Mouse (Mus musculus) kidney, embryonic 15.5 days (tissue): ENCODE results near the gene Tmem59. TPM values are rescaled to one million over a fixed set of nuclear protein-coding genes. Genes with fewer than 3 reads are reported as not detected.

ENCODE experiments used
- ATAC-seq: fragments of 200-750 bp; cut with Nextera tagmentation; replicated peaks from 2 replicates; pipeline ENCODE4 v1.8.0; 2017; ENCODE audit warnings: moderate TSS enrichment; ENCODE audit not compliant: low FRiP score
- H3K27ac ChIP-seq: fragments of 300-500 bp; sonication (generic); 2 replicates; pipeline ENCODE4 v1.5.1; 2015; ENCODE audit warnings: mild to moderate bottlenecking, inconsistent platforms
- H3K27me3 ChIP-seq: fragments of 300-500 bp; sonication (generic); 2 replicates; pipeline ENCODE4 v1.6.1; 2015; ENCODE audit warnings: inconsistent platforms
- H3K36me3 ChIP-seq: fragments of 300-500 bp; sonication (generic); 2 replicates; pipeline ENCODE4 v1.6.1; 2015; ENCODE audit warnings: inconsistent platforms
- H3K4me1 ChIP-seq: fragments of 300-500 bp; sonication (generic); 2 replicates; pipeline ENCODE4 v1.6.1; 2015; ENCODE audit warnings: inconsistent platforms
- H3K4me2 ChIP-seq: fragments of 300-500 bp; sonication (generic); 2 replicates; pipeline ENCODE4 v1.6.1; 2015; ENCODE audit warnings: moderate library complexity, mild to moderate bottlenecking, inconsistent platforms
- H3K4me3 ChIP-seq: fragments of 300-500 bp; sonication (generic); replicated peaks from 2 replicates; pipeline ENCODE4 v1.5.1; 2015; ENCODE audit warnings: mild to moderate bottlenecking, inconsistent platforms
- H3K9ac ChIP-seq: fragments of 300-500 bp; sonication (generic); 2 replicates; pipeline ENCODE4 v1.6.1; 2015; ENCODE audit warnings: mild to moderate bottlenecking, inconsistent platforms
- H3K9me3 ChIP-seq: fragments of 300-500 bp; sonication (generic); replicated peaks from 2 replicates; pipeline ENCODE4 v1.6.1; 2016; ENCODE audit warnings: inconsistent platforms
- WGBS: fragments of 180-500 bp; shearing (Covaris S2); methylation state at CpG from one replicate; pipeline ENCODE4 v1.1.7; 2015; ENCODE audit warnings: mixed read lengths; 5-methylcytosine and 5-hydroxymethylcytosine counted together
- polyA plus RNA-seq: library from polyadenylated mRNA; unstranded; fragments of >200 nt; fragmentation: Nextera tagmentation; extraction: Ambion mirVana; gene quantifications from 2 replicates; pipeline ENCODE4 v1.2.1, GENCODE M21; 2015

The Tmem59 gene
- polyA plus RNA-seq, 1 experiment from 2014 or later = 455 TPM

DNA sequence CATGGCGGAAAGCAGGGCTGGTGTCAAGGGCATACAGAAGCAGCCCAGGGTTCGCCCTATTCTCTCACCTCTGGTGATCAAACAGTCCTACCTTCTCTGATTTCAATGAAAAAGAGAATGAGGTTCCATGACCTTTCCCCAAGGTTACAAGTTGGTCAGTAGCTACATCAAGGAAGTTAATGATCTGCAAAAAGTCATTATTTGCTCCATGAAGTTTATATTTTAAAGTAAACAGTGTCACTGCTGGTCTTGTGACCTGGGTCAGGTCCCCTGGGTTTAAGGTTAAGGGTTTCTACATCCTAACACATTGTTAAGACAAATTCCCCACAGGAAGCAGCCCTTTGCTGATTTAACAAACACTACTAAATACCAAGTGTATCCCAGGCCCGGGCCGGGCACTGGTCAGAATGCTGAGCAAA is 21.2 kb upstream of the Tmem59 start:
- Histone ChIP-seq H3K9me3 (no peaks in the 10 kb centered on the region), H3K36me3 (peaks cover 27% of the 10 kb centered on the region), H3K4me2 (no peak overlapping the region), H3K4me3 (no peak overlapping the region), H3K4me1 (peaks cover 26% of the 10 kb centered on the region), H3K27me3 (no peaks in the 10 kb centered on the region), H3K9ac (no peak overlapping the region), H3K27ac (peak overlapping the region; percentile 43; the same call in 1 of the 2 replicates)
- WGBS = 31% methylated on average over 4 of the region's 4 CpGs
- ATAC-seq = peak; percentile 73

DNA sequence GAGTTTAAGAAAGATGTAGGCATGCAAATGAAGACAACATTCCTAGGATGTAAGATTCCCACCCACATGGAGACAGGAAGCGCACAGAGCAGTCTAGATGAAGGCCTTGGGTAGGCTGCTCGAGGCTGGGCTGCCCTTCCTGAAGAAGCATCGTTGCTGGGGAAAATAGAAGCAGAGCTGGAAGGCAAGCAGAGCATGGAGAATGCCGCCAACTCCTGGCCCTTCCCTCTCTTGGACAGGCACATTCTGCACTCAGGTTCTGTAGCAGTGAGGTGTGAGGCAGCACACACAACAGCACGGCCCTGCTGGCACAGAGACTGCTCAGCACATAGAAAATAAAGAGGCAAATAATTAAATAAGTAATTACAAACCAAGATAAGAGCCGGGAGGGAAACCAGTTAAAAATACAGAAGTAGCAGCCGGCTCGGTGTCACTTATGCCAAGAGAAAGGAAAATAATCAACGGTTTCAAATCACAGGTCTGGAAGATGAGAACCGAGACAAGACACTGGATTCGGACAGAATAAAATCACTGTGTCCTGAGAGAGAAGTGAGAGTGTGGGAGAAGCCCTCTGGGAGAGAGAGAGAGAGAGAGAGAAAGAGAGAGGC is 18.9 kb upstream of the Tmem59 start:
- H3K9me3 ChIP-seq = no peaks in the 10 kb centered on the region
- no peaks in the 10 kb centered on the region for H3K27me3 ChIP-seq
- no peak overlapping the region for H3K4me3 ChIP-seq
- 0 out of 2 replicates have a peak overlapping the region, but pooled peaks have one; percentile 20 for H3K27ac ChIP-seq
- no peak for ATAC-seq
- WGBS = 62% methylated on average over 11 of the region's 11 CpGs
- H3K36me3 ChIP-seq = peaks cover 24% of the 10 kb centered on the region
- H3K4me2 ChIP-seq = no peak overlapping the region
- no peak overlapping the region for H3K9ac ChIP-seq
- peaks cover 30% of the 10 kb centered on the region for H3K4me1 ChIP-seq

DNA sequence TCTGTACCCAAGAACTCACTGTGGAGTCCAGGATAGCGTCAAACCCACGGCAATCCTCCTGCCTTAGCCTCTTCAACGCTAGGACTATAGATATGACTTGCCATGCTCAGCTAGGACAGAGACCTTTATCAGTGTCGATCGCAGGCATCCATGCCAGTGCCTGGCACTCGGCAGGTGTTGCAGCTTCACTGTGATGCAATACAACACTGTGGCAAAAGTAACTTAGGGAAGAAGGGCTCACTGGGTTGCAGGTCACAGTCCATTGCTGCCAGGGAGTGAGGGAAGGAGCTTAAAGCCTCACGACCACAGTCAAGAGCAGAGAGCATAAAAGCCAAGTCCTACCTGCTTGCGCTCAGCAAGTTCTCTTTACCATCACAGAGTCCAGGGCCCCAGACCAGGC is 18.0 kb upstream of the Tmem59 start:
- Histone ChIP-seq H3K4me3 (no peak overlapping the region), H3K27me3 (no peaks in the 10 kb centered on the region), H3K27ac (0 out of 2 replicates have a peak overlapping the region, but pooled peaks have one; percentile 20), H3K4me2 (no peak overlapping the region), H3K9me3 (no peaks in the 10 kb centered on the region), H3K9ac (no peak overlapping the region), H3K4me1 (peaks cover 30% of the 10 kb centered on the region), H3K36me3 (peaks cover 25% of the 10 kb centered on the region)
- ATAC-seq = no peak
- 78% methylated on average over 8 of the region's 8 CpGs for WGBS

DNA sequence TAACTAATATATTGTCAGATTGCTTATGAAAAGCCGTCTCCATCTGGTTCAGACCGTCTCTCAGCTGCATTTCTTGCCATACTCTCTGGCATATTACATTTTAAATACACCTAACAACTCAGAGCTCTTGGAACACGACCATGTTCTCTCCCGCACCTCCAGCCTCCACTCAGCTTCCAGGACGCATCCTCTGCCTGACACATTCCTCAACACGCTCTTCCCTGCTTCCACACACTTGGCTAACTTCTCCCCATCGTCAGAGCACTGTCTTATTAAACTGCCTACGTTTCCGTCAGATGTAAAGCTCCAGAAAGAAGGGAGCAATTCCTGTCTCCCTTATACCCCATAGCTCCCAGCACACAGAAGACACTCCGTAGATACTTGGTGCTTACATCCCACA is 14.9 kb upstream of the Tmem59 start:
- peaks cover 13% of the 10 kb centered on the region for H3K4me1 ChIP-seq
- no peak overlapping the region for H3K4me2 ChIP-seq
- WGBS = 87% methylated on average over 10 of the region's 10 CpGs
- H3K9ac ChIP-seq = no peak overlapping the region
- no peak overlapping the region for H3K27ac ChIP-seq
- no peaks in the 10 kb centered on the region for H3K9me3 ChIP-seq
- H3K36me3 ChIP-seq = peaks cover 26% of the 10 kb centered on the region
- no peak for ATAC-seq
- H3K4me3 ChIP-seq = no peak overlapping the region
- no peaks in the 10 kb centered on the region for H3K27me3 ChIP-seq

DNA sequence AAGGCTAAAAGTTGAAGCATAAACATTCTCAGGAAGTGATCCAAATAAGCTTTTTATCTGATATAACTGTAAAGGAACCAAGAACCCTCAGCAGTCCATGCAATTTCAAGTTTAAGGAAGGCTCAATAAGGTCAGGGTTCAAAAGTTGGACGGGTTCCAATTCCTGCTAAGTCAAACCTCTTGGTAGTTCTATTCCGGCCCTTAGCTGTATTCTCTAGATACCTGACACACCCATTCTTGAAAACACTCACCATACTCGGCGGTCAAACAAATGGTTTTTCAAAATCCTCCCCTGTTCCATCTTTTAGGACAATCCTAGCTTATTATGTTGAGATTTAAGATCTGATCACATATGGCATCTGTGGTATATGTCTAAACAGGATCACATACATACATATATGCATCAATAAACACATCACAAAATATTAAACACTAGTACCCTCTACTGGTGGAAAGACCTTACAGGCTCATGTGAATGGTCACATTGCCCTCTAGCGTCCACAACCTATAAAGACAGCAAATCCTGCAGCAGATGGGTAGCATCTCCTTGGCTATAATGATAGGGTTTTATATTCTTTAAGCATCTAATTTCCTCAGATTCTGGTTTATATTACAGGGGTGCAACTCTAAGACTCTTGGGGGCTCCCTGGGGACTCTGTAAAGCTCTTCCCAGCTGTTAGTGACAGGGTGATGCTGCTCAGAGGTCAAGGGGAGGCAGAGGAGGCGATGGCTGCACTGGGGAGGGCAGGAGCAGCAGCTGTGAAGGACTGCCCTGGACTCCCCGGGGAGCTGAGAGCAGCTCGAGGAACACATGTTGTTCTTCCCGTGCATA is 14.2 kb upstream of the Tmem59 start:
- Histone ChIP-seq H3K27ac (no peak overlapping the region), H3K4me1 (peaks cover 13% of the 10 kb centered on the region), H3K36me3 (peaks cover 22% of the 10 kb centered on the region), H3K27me3 (no peaks in the 10 kb centered on the region), H3K4me3 (no peak overlapping the region), H3K4me2 (no peak overlapping the region), H3K9me3 (no peaks in the 10 kb centered on the region), H3K9ac (no peak overlapping the region)
- 42% methylated on average over 9 of the region's 9 CpGs for WGBS
- peak; percentile 73 for ATAC-seq

DNA sequence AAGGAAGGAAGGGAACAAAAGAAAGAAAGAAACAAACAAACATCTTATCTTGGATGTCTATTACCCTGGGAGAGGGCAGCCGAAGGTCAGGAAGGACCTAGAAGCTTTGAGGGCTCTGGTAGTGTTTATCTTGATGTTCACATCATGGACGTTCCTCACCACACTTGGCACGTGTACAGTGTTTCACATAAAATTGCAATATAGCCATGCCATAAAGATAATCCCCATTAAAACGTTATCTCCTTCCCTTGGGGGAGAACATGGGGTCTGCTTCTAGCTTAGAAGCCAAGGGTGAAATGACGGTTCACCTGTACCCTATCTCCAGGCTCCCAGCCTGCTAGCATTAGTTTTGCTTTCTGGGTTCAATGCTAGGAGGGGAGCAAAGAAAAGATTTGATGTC is 11.5 kb upstream of the Tmem59 start:
- WGBS = 73% methylated on average over 5 of the region's 5 CpGs
- Histone ChIP-seq H3K36me3 (peaks cover 36% of the 10 kb centered on the region), H3K9me3 (no peaks in the 10 kb centered on the region), H3K27me3 (no peaks in the 10 kb centered on the region), H3K9ac (no peak overlapping the region), H3K4me2 (no peak overlapping the region), H3K27ac (no peak overlapping the region), H3K4me3 (no peak overlapping the region), H3K4me1 (0 out of 2 replicates have a peak, but pooled peaks cover 4% of the 10 kb centered on the region)
- no peak for ATAC-seq

DNA sequence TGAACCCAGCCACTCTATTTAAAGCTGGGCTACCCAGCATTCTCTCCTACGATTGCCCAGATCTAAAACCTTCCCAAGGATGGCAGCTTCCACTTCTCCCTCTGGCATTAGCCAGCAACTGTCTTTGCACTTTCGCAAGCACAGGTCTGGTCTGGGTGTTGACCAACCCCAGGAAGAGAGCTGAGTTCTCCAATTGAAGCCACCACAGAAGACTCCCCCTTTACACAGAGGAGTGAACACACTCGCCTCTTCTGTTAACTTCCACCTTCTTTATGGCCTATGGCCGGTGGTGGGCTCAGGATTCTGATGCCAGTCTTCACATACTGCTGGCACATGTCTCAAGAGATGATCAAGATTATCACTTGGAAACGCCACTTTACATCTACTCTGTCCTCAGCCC is 10.4 kb upstream of the Tmem59 start:
- WGBS = 85% methylated on average over 5 of the region's 5 CpGs
- H3K4me2 ChIP-seq = no peak overlapping the region
- H3K27me3 ChIP-seq = no peaks in the 10 kb centered on the region
- no peak overlapping the region for H3K9ac ChIP-seq
- no peaks in the 10 kb centered on the region for H3K9me3 ChIP-seq
- H3K27ac ChIP-seq = no peak overlapping the region
- 0 out of 2 replicates have a peak, but pooled peaks cover 4% of the 10 kb centered on the region for H3K4me1 ChIP-seq
- no peak for ATAC-seq
- H3K4me3 ChIP-seq = no peak overlapping the region
- H3K36me3 ChIP-seq = peaks cover 40% of the 10 kb centered on the region

DNA sequence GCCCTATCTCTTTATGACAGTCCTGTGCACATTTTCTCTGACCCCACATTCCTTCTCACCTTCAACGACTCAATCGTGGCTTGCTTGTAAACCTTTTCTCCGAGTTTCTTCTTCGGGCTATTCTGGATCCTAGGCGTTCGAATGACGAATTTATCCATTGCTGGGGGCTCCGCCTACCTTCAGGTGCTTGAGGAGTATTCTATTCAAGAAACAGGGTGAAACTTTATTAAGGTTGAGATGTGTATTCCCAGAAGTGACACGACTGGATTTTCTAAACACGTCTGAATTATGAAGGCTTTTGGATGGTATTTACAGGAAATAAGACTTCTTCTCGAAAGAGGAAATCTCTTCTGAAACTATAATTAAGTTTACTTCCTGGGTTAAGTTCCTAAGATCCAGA is 693 bp upstream of the Tmem59 start:
- WGBS = 38% methylated on average over 11 of the region's 11 CpGs
- H3K27ac ChIP-seq = peak overlapping the region; percentile 99

DNA sequence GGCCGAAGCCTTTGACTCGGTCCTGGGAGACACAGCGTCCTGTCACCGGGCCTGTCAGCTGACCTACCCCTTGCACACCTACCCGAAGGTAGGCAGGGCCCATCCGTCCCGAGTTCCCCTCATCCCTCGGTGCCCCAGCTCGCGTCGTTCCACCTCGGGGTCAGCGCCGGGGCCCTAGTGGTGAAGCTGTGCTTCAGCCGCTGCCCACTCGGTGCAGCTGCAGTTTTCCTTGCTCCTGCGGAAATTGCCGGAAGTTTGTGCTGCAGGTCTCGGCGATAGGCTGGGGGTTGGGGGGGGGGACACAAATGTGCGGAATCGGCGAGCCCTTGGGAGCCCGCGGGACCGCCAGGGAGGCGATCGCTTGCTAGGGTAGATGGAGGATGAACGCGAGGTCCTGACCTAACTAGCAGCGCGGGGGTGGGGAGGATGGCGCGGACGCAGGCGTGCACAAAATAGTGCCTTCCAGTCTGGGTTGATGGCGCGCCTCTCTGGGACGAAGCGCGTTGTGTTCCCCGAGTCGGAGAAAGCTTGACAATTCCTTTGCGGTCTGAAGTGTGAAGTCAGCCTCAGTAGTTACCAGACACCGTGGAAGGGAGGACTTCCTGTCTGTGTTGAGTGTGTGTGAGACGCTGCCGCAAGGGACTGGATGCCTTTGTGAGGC is 761 bp downstream of the Tmem59 start, which contains the start of gene Tceanc2:
TSS of gene Tceanc2 (minus strand) at position 287 of the 661 bp plus-strand sequence.
- H3K9me3 ChIP-seq = no peaks in the 10 kb centered on the region
- H3K9ac ChIP-seq = peak within 1 kb of the TSS; percentile 81
- H3K4me1 ChIP-seq = peaks cover 35% of the 10 kb centered on the region
- no peaks in the 10 kb centered on the region for H3K27me3 ChIP-seq
- ATAC-seq = peak; percentile 68
- H3K36me3 ChIP-seq = peaks cover 10% of the 10 kb centered on the region; the same call in 1 of the 2 replicates
- H3K27ac ChIP-seq = peak within 1 kb of the TSS; percentile 99
- under 1% methylated on average over 47 of the region's 47 CpGs for WGBS
- H3K4me2 ChIP-seq = peak within 1 kb of the TSS; percentile 64
- peak within 1 kb of the TSS; percentile 86 for H3K4me3 ChIP-seq

More for the DNA sequence above, 693 bp upstream of the Tmem59 start:
- Histone ChIP-seq H3K4me1 (peaks cover 31% of the 10 kb centered on the region), H3K9ac (peak overlapping the region; percentile 81), H3K27me3 (no peaks in the 10 kb centered on the region), H3K36me3 (peaks cover 21% of the 10 kb centered on the region), H3K4me2 (peak overlapping the region; percentile 64), H3K4me3 (peak overlapping the region; percentile 86), H3K9me3 (no peaks in the 10 kb centered on the region)
- ATAC-seq = no peak

DNA sequence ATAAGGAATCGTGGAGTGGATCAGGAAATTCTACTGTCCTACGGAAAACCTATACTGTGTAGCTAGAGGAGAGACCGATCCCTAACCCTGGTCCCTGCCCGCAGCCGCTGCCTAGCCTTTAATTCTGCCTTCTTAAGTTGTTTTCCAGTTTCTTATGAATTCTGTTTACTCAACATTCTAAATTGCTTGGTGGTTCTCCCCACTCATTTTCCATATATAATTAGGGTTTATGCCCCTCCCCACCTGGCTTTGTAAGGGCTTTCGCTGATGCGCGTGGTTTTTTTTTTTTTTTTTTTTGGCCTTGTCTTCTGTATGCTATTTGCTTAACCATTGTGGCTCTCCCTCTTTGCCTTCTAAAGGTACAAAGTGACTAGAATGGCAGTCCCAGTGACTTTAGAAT is 1.4 kb downstream of the Tmem59 start:
- 3% methylated on average over 8 of the region's 8 CpGs for WGBS
- H3K4me2 ChIP-seq = peak overlapping the region; percentile 64
- peak overlapping the region; percentile 99 for H3K27ac ChIP-seq

DNA sequence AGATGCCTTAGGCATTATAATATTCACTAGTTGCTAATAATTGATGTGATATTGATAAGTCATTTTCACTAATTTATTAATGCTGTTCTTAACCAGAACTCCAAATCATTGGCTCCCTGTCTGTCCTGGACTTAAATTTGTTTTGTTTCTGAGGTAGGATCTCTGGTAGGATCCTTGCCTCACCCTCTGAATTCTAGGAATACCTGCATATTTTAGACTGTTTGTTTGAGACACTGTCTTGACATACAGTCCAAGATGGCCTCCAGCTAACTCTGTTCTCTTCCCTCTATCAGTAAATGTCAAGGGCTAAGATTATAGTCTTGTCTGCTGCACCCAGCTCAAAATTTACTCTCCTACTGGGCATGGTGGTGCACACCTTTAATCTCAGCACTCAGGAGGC is 2.5 kb downstream of the Tmem59 start:
- Histone ChIP-seq H3K9me3 (no peaks in the 10 kb centered on the region), H3K9ac (0 out of 2 replicates have a peak overlapping the region, but pooled peaks have one; percentile 10)
- no peak for ATAC-seq

More for the DNA sequence above, 1.4 kb downstream of the Tmem59 start:
- peak overlapping the region; percentile 86 for H3K4me3 ChIP-seq
- H3K9me3 ChIP-seq = no peaks in the 10 kb centered on the region
- no peaks in the 10 kb centered on the region for H3K27me3 ChIP-seq
- peaks cover 35% of the 10 kb centered on the region for H3K4me1 ChIP-seq
- peaks cover 9% of the 10 kb centered on the region; the same call in 1 of the 2 replicates for H3K36me3 ChIP-seq
- ATAC-seq = no peak
- H3K9ac ChIP-seq = peak overlapping the region; percentile 81

DNA sequence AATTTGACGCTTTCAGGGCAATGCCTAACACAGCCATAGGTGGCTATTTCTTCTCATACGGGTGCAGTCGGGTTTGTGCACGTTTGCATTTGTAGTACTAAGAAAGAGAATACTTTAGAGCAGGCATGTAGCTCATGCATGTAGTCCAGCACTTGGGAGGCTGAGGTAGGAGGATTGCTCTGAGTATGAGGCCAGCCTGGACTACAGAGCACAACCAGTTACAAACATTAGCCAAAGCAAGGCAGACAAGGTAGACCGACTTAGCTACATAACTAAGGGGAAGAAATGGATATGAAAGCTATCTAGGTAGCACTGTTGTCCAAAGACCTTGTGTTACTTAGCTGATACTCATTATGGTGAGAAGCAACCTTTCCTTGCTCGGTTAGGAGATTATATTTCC is 3.7 kb downstream of the Tmem59 start:
- no peak overlapping the region for H3K4me3 ChIP-seq
- H3K36me3 ChIP-seq = peaks cover 14% of the 10 kb centered on the region
- no peak overlapping the region for H3K4me2 ChIP-seq
- WGBS = 80% methylated on average over 6 of the region's 6 CpGs
- H3K9ac ChIP-seq = no peak overlapping the region
- H3K4me1 ChIP-seq = peaks cover 39% of the 10 kb centered on the region
- no peaks in the 10 kb centered on the region for H3K27me3 ChIP-seq
- no peak for ATAC-seq
- H3K9me3 ChIP-seq = no peaks in the 10 kb centered on the region
- no peak overlapping the region for H3K27ac ChIP-seq

More for the DNA sequence above, 2.5 kb downstream of the Tmem59 start:
- no peaks in the 10 kb centered on the region for H3K27me3 ChIP-seq
- no peak overlapping the region for H3K27ac ChIP-seq
- peaks cover 42% of the 10 kb centered on the region for H3K4me1 ChIP-seq
- H3K36me3 ChIP-seq = peaks cover 6% of the 10 kb centered on the region; the same call in 1 of the 2 replicates
- 0 out of 2 replicates have a peak overlapping the region, but pooled peaks have one; percentile 64 for H3K4me2 ChIP-seq
- no peak overlapping the region for H3K4me3 ChIP-seq
